Mouse (Mus musculus) mesoderm, embryonic 11.5 days (tissue): Measurements from ENCODE around the gene Ttc8.

Source experiments
- DNase-seq: peaks from one replicate; pipeline ENCODE4 v3.0.0-alpha.2; 2012; ENCODE audit warnings: low read depth, low spot score

The Ttc8 gene

DNA sequence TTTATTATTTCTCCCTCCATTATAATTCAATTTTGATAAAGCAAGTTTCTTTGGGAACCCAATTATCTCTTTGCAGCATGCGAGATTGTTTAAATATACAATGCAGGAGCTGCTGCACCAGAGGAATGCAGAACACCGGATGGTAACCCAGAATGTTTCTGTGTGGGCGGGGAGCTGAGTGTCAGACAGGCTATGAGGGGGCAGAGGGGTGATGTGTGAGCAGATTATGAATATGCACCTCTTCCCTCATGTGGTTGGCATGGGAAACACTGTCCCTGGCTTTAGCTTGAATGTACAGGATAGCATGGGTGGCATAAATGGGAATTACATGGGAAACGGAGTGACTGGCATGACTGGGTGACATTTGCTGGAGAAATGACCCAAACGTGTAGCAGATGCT, 108.3 kb downstream of the Ttc8 start:
- DNase-seq: no peak

DNA sequence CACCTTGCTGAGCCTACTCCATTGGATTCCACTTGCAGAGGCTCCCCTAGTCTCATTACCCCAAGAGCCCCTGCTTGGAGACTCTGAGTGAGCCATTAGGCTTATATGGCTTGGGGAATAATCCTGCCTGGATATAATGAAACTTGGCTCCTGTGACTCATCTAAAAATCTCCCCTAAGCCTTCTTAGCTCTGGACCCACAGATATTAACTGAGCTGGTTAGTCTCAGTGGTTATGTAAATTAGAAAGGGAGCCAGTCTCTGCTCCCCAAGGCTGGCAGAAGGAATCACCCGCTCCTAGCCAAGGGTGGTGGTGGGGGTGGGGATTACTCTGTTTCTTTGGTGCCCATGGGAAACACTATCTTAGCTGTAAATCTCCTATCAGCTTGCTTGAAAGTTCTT, 109.6 kb downstream of the Ttc8 start:
- DNase-seq: no peak
